Mouse (Mus musculus): ENCODE measurements around the gene Fam229a. TPM values are rescaled to one million over a fixed set of nuclear protein-coding genes. Genes with fewer than 3 reads are reported as not detected.
A peak's percentile ranks its signal among the peaks of the same experiment; 100 is the strongest.

The Fam229a gene
- polyA plus RNA-seq, 1 experiment from 2014 or later = 0.88 TPM

DNA sequence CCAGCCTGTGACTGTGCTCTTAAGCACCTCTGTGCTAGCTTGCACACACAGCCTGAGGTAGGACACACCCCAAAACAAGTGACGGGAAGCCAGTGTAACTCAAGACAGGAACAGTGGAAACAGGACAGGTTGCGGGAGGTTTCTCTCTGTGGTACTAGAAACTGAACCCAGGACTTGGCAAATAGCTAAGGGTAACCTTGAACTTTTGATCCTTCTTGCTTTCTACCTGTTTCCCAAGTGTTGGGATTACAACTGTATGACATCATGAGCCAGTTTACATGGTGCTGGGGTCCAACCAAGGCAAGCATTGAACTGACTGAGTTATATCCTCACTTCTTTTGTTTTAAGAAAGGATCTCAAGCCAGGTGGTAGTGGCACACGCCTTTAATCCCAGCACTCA is 11.1 kb upstream of the Fam229a start:
- ATAC-seq = peak; percentile 8; the same call in 1 of the 2 replicates
- H3K36me3 ChIP-seq (replicated peaks; ENCODE audit: insufficient read depth, low read length) = peaks cover 95% of the 10 kb centered on the region
- WGBS (ENCODE audit: insufficient replicate concordance) = 93% methylated on average over 3 of the region's 3 CpGs

GRCm38 (mm10) chr4:129481090-129481489 is 9.9 kb upstream of the Fam229a start:
- no peaks in the 10 kb centered on the region for H3K9me3 ChIP-seq (ENCODE audit: low read length)
- no peak for TF ChIP-seq EP300 (IDR thresholded peaks at IDR 0.05; ENCODE audit: low read depth)
- TF ChIP-seq CTCF (IDR thresholded peaks at IDR 0.05; ENCODE audit: low read depth) = no peak
- no peak overlapping the region for H3K4me2 ChIP-seq (ENCODE audit: low read depth, low read length)
- H3K4me3 ChIP-seq (ENCODE audit: low read depth, low read length) = no peak overlapping the region
- no peak overlapping the region for H3K27ac ChIP-seq (ENCODE audit: low read depth)
- H3K4me1 ChIP-seq (ENCODE audit: insufficient read depth) = no peaks in the 10 kb centered on the region
- H3K27me3 ChIP-seq (ENCODE audit: insufficient read depth, low read length) = no peaks in the 10 kb centered on the region
- H3K9ac ChIP-seq (replicated peaks) = no peak overlapping the region
- WGBS (ENCODE audit: insufficient replicate concordance) = 93% methylated on average over 1 of the region's 1 CpGs
- DNase-seq = no peak
- no peak for ATAC-seq
- peaks cover 98% of the 10 kb centered on the region for H3K36me3 ChIP-seq (replicated peaks; ENCODE audit: insufficient read depth, low read length)

More for the DNA sequence above, 11.1 kb upstream of the Fam229a start:
- no peak overlapping the region for H3K9ac ChIP-seq (replicated peaks)
- no peak overlapping the region for H3K27ac ChIP-seq (ENCODE audit: low read depth)
- no peak overlapping the region for H3K4me3 ChIP-seq (ENCODE audit: low read depth, low read length)
- H3K9me3 ChIP-seq (ENCODE audit: low read length) = no peaks in the 10 kb centered on the region
- H3K27me3 ChIP-seq (ENCODE audit: insufficient read depth, low read length) = no peaks in the 10 kb centered on the region
- no peak overlapping the region for H3K4me2 ChIP-seq (ENCODE audit: low read depth, low read length)
- TF ChIP-seq EP300 (IDR thresholded peaks at IDR 0.05; ENCODE audit: low read depth) (no peak), CTCF (IDR thresholded peaks at IDR 0.05; ENCODE audit: low read depth) (no peak)
- DNase-seq = no peak
- no peaks in the 10 kb centered on the region for H3K4me1 ChIP-seq (ENCODE audit: insufficient read depth)

DNA sequence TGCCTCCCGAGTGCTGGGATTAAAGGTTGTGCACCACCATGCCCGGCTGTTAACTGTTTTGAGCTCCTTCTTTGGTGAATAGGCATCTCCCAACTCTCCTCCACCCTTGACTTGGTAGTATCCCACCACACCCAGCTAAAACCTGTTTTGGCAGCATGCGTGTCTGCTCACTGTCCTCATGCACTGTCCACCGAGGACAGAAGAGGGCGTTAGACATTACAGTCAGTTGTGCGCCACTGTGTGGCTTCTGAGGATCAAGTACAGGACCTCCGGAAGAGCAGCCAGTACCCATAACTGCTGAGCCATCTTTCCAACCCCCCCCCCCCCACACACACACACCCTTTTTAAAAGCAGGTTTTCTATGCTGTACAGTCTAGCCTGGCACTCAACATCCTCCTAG is 3.7 kb downstream of the Fam229a start:
- DNase-seq (no peak), ATAC-seq (no peak)
- Histone ChIP-seq H3K36me3 (replicated peaks; ENCODE audit: insufficient read depth, low read length) (peaks cover 2% of the 10 kb centered on the region), H3K9me3 (ENCODE audit: low read length) (no peaks in the 10 kb centered on the region), H3K4me2 (ENCODE audit: low read depth, low read length) (no peak overlapping the region), H3K9ac (replicated peaks) (no peak overlapping the region), H3K4me1 (ENCODE audit: insufficient read depth) (peaks cover 18% of the 10 kb centered on the region), H3K27ac (ENCODE audit: low read depth) (no peak overlapping the region), H3K4me3 (ENCODE audit: low read depth, low read length) (no peak overlapping the region), H3K27me3 (ENCODE audit: insufficient read depth, low read length) (peaks cover 16% of the 10 kb centered on the region)
- WGBS (ENCODE audit: insufficient replicate concordance) = 59% methylated on average over 6 of the region's 7 CpGs
- TF ChIP-seq CTCF (IDR thresholded peaks at IDR 0.05; ENCODE audit: low read depth) = peak; percentile 55
- no peak for TF ChIP-seq EP300 (IDR thresholded peaks at IDR 0.05; ENCODE audit: low read depth)

GRCm38 (mm10) chr4:129495672-129496562 is 4.9 kb downstream of the Fam229a start:
- peak; percentile 14; the same call in 1 of the 2 replicates for ATAC-seq
- no peak overlapping the region for H3K9ac ChIP-seq (replicated peaks)
- H3K9me3 ChIP-seq (ENCODE audit: low read length) = no peaks in the 10 kb centered on the region
- TF ChIP-seq CTCF (IDR thresholded peaks at IDR 0.05; ENCODE audit: low read depth) (peak; percentile 61), EP300 (IDR thresholded peaks at IDR 0.05; ENCODE audit: low read depth) (no peak)
- H3K4me1 ChIP-seq (ENCODE audit: insufficient read depth) = peaks cover 22% of the 10 kb centered on the region
- H3K36me3 ChIP-seq (replicated peaks; ENCODE audit: insufficient read depth, low read length) = no peaks in the 10 kb centered on the region
- no peak for DNase-seq
- peak overlapping the region; percentile 2; the same call in 1 of the 2 replicates for H3K4me2 ChIP-seq (ENCODE audit: low read depth, low read length)
- H3K4me3 ChIP-seq (ENCODE audit: low read depth, low read length) = no peak overlapping the region
- WGBS (ENCODE audit: insufficient replicate concordance) = 22% methylated on average over 16 of the region's 16 CpGs
- H3K27ac ChIP-seq (ENCODE audit: low read depth) = 0 out of 2 replicates have a peak overlapping the region, but pooled peaks have one; percentile 13
- peaks cover 12% of the 10 kb centered on the region for H3K27me3 ChIP-seq (ENCODE audit: insufficient read depth, low read length)

GRCm38 (mm10) chr4:129496631-129497030 is 5.6 kb downstream of the Fam229a start:
- Histone ChIP-seq H3K4me1 (ENCODE audit: insufficient read depth) (peaks cover 19% of the 10 kb centered on the region), H3K4me3 (ENCODE audit: low read depth, low read length) (no peak overlapping the region), H3K27me3 (ENCODE audit: insufficient read depth, low read length) (peaks cover 5% of the 10 kb centered on the region), H3K4me2 (ENCODE audit: low read depth, low read length) (peak overlapping the region; percentile 20; the same call in 1 of the 2 replicates), H3K27ac (ENCODE audit: low read depth) (peak overlapping the region; percentile 70; the same call in 1 of the 2 replicates), H3K36me3 (replicated peaks; ENCODE audit: insufficient read depth, low read length) (no peaks in the 10 kb centered on the region), H3K9me3 (ENCODE audit: low read length) (no peaks in the 10 kb centered on the region), H3K9ac (replicated peaks) (no peak overlapping the region)
- TF ChIP-seq CTCF (IDR thresholded peaks at IDR 0.05; ENCODE audit: low read depth) (no peak), EP300 (IDR thresholded peaks at IDR 0.05; ENCODE audit: low read depth) (0 out of 2 replicates have a peak, but pooled peaks have one; percentile 48)
- 19% methylated on average over 6 of the region's 6 CpGs for WGBS (ENCODE audit: insufficient replicate concordance)
- ATAC-seq = peak; percentile 35
- peak; percentile 41 for DNase-seq

GRCm38 (mm10) chr4:129498941-129499340 is 8.0 kb downstream of the Fam229a start:
- ATAC-seq (no peak), DNase-seq (no peak)
- H3K9me3 ChIP-seq (ENCODE audit: low read length) = no peaks in the 10 kb centered on the region
- no peak overlapping the region for H3K4me2 ChIP-seq (ENCODE audit: low read depth, low read length)
- whole genome bisulfite sequencing (ENCODE audit: insufficient replicate concordance) = 59% methylated on average over 3 of the region's 3 CpGs
- peak overlapping the region; percentile 70 for H3K27ac ChIP-seq (ENCODE audit: low read depth)
- H3K9ac ChIP-seq (replicated peaks) = no peak overlapping the region
- TF ChIP-seq EP300 (IDR thresholded peaks at IDR 0.05; ENCODE audit: low read depth) = no peak; the same call in 1 of the 2 replicates
- TF ChIP-seq CTCF (IDR thresholded peaks at IDR 0.05; ENCODE audit: low read depth) = no peak
- H3K4me1 ChIP-seq (ENCODE audit: insufficient read depth) = peaks cover 26% of the 10 kb centered on the region
- no peaks in the 10 kb centered on the region for H3K27me3 ChIP-seq (ENCODE audit: insufficient read depth, low read length)
- no peak overlapping the region for H3K4me3 ChIP-seq (ENCODE audit: low read depth, low read length)
- no peaks in the 10 kb centered on the region for H3K36me3 ChIP-seq (replicated peaks; ENCODE audit: insufficient read depth, low read length)

Measured in liver, postnatal 0 days (tissue).